Mouse (Mus musculus) mouse embryonic stem cell (cell line): ENCODE measurements around the gene Thoc6.

Source experiments
- in situ Hi-C, 2 experiments: fragments of 300-500 bp; cut with MboI; formaldehyde crosslinking; loops; 1 replicate in 1 of 2; 3 replicates in 1 of 2; pipeline ENCODE4 v1.14.3; 2019 to 2020; ENCODE audit warnings: low sequenced_read_pairs in 2 of 2, low pct_unique_long_range_greater_than_20kb in 1 of 2, mixed read lengths in 1 of 2; ENCODE audit not compliant: unreplicated experiment in 1 of 2

Thoc6 gene

DNA sequence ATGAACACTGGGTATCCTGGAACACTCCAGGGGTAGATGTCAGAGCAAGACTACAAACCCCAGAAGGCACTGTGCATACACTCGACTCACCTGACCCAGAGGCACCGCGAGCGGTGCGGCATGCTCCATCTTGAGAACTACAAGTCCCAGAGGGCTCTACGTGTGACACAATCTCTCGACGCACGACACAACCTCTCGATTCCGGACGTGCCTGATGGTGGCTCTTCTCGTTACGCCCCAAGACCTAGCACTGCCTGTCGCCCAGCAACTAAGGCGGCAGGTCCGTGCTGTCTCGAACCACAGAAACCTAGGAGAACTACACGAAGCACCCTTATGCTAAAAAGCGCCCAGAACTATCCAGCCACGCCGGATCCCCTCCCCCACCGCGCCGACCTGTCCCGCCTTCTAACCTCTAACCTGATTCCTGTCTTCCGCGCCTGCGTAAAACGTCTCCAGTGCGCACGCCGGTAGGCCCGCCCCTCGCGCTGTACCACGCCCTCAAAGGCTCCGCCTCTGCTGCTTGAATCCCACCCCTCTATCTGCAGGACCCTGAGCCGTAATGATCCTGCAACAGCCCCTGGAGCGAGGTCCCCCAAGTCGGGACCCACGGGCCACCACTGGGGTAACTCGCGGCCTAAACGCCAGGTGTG, at the start of gene Thoc6, which contains the start of gene Hcfc1r1:
Gene Thoc6, minus strand, starts transcription at position 459 of the 650 bp plus-strand sequence.
Gene Hcfc1r1, plus strand, starts transcription at position 173 of the 650 bp plus-strand sequence.
- in situ Hi-C loops: loop anchor here in 1 of 2 experiments (5.0 kb wide), 1 partner anchor 34 kb away; no protein-coding TSS in a partner anchor

DNA sequence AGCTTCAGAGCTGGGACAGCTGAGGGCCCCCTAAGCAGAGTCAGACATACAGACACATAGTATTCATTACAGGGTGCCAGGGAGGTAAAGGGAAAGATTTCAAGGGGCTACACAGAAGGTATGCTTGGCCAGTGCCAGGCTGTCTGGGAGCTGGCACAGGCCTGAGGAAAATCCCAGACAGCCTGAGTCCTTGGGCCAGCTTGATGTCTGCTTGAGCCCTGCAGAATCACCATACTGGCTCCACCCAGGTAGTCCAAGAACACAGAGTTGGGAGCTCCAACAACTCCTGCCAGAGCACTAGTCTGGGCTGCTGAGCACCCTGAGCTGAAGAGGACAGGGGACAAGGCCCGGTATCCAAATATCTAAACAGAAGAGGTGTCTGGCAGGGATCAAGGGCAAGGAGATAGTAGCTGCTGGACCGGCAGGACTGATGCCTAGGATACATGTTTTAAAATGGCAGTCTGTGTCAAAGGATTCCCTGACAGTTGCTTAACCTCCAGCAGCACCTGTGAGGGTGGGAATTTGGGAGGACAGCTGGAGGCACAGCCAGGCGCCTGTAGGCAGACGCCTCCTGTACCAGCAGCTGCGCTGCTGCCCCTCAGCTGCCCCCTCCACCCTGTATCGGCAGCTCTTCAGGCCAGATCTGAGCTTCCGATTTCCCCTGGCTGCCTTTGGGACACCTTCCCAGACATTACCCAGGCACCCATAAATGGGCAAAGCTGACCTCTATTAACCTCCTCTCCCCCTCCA, 48.9 kb upstream of the Thoc6 start, which contains the start of gene 1520401A03Rik:
Gene 1520401A03Rik, minus strand, starts transcription at position 408 of the 750 bp plus-strand sequence.
- in situ Hi-C loops: no loop called here

DNA sequence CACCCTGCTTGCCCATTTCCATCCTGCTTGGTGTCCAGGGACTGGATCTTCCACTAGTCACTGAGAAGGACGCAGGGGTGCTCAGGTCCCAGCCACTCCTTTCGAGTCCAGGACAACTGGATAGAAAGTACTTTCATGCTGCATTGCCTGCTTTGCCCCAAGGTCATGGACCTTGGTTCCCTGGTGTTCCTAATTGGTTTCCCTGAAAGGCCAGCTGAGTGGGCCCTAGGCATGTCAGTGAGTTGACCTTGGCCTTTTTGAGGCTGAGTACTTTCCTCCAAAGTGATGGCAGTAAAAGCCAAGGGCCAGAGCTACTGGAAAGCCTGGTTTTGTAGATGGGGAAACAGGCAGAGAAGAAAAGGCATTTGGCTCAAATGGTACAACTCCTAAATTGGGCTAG, 48.2 kb upstream of the Thoc6 start:
- in situ Hi-C loops: no loop called here

DNA sequence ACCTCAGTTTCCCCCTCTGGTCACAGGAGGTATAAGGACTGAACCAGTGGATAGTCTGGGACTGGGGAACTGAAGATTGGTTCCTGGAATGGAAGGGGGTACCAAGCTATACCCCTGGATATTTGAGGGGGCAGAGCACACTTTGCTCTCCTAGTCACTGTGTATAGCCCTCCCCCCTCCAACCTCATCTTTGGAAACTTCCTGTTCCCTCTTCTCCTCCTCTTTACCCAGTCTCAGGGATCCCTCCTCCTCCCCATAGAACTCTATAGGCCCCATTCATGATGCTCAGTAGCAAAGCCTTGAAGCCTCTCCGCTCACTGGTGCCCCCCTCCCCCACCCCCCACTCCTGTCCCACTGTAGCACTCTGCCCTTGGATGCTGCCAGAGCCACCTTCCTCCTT, 45.8 kb upstream of the Thoc6 start:
- in situ Hi-C loops: no loop called here

DNA sequence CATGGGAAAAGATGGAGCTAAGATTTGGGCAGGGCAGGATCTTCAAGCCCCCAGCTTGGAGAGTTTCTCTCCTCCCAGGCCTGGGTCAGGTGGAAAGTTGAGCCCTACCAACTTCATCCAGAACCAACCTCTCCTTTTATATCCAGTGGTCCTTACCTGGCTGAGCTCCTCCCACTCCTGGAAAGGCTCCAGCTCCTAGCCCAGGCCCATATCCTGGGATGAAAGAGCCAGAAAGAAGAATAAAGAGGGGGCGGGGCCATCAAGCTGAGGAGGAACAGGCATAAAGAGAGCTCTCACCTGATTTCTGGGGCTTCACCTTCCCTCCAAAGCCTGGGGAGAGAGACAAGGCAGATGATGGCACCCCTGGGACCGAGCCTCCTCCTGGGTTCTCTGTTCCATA, 43.3 kb upstream of the Thoc6 start:
- in situ Hi-C loops: no loop called here

DNA sequence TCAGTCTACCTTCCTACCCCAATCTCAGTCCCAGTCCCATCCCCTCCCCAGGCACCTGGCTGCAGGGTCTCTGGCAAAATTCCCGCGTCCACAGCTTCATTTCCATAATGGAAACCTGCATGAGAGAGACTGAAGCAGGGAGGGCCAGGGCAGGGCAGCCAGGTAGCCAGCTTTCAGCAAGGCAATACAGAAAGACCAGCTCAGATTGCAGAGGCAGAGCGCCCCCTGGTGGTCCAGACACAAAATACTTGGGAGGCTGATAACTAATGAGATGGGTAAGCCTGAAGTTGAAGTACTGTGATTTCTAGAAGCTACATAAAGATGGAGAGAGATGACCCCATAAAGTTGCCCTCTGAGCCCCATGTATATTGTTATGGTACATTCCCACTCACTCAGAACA, 32.5 kb upstream of the Thoc6 start:
- in situ Hi-C loops: loop anchor here (5.0 kb wide), 2 partner anchors 34 to 44 kb away; partner anchors contain the start of genes Bicdl2 (in 1 of the 2), Hcfc1r1 (in 1 of the 2) and Thoc6 (in 1 of the 2)

DNA sequence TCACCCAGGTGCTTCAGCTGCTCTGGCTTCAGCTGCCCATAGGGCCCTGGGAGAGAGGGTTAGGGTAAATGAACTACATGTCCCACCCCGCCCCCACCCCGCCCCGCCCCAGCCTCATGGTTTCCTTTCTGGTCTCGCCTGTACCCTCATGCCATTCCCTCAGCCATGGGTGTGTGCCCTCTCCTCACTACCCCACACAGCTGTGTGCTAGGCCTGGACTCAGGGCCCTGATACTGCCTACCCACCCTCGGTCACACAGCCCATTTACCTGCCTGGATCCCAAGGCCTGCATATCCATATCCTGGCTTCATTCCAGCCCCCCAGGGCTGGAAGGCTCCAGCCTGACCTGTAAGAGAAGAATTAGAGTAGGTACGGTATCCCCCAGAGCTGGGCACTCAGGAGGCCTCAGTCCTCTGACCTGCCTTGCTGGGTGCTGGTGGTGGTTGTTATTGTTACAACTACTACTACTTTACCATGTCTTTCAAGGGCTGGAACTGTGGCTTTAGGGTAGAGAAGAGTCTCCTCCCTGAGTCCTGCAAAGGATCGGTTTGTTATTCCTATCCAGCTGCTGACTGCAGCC, 31.9 kb upstream of the Thoc6 start:
- in situ Hi-C loops: loop anchor here (5.0 kb wide), 2 partner anchors 33 to 43 kb away; partner anchors contain the start of genes Bicdl2 (in 1 of the 2), Hcfc1r1 (in 1 of the 2) and Thoc6 (in 1 of the 2)

DNA sequence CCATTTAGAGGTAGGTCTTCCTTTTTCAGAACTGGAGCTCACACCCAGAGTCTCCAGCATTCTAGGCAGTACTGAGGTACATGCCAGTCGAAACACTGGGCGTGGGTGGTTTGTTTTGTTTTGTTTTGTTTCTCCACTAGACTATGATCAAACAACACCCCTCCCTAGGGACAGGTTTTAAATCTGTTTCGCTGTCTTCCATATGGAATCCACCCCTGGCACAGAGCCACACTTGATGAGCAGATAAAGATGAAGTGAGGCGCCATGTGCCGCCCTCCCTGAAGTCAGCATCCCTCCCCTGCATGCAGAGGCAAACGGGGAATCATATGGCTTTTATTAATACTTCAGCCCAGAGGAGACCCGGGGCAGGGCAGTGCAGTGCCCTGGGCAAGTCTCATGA, 31.1 kb upstream of the Thoc6 start:
- in situ Hi-C loops: loop anchor here (5.0 kb wide), 2 partner anchors 32 to 42 kb away; partner anchors contain the start of genes Bicdl2 (in 1 of the 2), Hcfc1r1 (in 1 of the 2) and Thoc6 (in 1 of the 2)

DNA sequence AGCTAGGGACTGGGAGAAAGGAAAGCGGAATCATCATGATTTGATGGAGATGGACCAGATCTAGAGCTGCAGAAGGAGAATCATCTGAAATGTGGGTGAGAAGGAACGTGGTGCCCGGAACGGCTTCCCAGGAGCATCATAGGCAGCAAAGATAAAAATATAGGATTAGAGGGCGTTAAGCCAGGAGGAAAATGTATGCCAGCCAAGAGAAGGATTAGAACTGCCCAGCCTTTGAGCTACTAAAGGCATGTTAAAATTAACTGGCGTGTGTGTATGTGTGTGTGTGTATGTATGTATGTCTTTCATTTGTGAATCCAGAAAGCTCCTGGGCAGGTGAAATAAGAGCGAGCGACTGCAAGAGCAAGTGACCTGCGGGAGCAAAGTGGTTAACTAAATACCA, 29.6 kb upstream of the Thoc6 start:
- in situ Hi-C loops: no loop called here

DNA sequence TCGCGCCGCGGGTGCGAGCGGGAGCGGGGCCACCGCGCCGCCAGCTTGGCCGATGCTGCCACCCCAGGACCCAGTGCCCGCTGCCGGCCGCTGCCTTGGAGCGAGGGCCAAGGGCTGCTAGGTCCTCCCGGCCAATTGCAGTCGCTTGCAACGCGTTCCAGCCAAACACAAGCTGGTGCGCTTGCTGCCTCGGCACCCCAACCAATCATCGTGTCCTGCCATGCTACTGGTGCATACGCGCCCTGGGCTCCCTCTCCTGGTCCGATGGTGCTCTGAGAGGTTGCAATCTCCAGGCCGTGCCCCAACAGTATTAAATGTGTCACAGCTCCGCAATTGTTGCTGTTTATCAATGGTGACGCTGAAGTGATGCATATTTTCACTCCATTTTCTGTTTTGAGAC, 26.4 kb upstream of the Thoc6 start:
- in situ Hi-C loops: no loop called here

DNA sequence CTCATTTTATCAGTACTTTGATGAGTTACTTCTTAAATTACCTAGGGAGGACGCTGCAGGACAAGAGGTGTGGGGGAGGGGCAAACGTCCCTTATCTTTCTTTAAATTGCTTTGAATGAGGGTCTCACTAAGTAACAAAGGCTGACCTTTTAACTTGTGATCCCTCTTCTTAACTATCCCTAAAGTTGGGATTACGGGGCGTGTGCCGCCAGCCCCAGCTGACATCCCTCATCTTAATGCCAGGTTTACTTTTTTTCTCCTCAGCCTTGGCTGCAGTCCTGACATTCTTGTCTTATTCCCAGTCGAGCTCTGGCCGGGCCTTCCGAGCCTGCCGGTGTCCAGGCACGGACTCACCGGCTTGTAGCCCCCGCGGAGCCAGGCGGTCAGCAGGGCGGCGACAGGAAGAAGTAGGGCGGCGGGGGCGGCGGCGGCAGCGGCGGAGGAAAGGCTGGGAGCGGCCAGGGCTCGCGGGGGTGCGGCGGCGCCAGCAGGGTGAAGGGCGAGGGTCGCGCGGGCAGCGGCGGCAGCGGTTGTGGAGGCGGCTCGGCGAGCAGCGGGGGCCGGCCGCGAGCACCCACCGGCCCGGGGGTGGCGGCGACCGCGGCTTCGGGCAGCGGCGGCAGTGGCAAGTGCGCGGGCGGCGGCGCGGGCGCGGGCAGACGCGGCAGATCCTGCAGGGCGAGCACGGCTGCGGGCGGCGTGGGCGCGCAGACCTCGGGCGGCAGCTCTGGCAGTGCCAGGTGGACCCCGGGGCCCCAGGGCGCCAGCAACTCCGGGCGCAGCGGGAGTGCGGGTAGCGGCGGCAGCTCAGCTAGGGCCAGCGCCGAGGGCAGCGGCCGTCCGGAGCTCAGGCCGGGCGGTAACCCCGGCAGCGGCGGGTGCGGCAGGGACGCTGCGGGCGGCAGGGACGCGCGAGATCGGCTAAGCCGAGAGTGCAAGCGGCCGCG, 25.7 kb upstream of the Thoc6 start:
- in situ Hi-C loops: no loop called here

DNA sequence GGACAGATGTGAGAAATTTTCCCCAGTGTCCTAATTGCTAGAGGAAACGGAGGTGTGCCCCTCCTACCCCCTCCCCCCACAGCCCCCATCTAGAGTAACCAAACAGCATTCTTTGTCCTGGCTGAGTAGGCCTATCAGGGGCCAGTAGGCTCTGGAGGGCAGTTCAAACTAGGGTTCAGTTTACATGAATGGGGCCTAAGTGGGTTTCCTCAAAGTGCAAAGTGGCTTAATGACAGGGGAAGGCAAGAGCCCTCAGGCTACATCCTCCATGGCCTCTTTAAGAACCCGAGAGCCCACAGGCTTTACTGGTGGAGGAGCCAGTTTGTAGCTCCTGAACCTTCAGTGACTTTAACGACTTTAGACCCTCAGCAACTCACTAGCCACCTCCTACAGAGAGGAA, 22.1 kb upstream of the Thoc6 start:
- in situ Hi-C loops: no loop called here

DNA sequence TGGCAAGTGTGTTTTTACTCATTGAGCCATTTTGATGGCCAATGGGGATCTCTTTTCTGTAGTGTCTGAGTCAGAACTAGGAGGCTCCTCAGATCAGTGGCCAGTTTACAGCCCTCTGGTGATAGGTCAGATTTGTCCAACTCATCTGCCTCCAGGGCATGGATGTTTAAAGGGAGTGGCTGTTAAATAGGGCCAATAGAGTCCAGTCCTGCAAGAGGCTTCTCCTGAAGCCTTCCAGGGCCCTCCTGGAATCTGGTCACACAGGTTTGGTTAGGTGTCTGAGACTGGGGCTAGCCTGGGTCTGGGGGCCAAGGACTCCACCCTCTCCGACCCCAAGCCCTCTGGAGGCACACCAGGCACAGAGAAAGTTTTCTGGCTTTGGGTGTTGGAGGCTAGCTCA, 20.8 kb upstream of the Thoc6 start:
- in situ Hi-C loops: no loop called here

DNA sequence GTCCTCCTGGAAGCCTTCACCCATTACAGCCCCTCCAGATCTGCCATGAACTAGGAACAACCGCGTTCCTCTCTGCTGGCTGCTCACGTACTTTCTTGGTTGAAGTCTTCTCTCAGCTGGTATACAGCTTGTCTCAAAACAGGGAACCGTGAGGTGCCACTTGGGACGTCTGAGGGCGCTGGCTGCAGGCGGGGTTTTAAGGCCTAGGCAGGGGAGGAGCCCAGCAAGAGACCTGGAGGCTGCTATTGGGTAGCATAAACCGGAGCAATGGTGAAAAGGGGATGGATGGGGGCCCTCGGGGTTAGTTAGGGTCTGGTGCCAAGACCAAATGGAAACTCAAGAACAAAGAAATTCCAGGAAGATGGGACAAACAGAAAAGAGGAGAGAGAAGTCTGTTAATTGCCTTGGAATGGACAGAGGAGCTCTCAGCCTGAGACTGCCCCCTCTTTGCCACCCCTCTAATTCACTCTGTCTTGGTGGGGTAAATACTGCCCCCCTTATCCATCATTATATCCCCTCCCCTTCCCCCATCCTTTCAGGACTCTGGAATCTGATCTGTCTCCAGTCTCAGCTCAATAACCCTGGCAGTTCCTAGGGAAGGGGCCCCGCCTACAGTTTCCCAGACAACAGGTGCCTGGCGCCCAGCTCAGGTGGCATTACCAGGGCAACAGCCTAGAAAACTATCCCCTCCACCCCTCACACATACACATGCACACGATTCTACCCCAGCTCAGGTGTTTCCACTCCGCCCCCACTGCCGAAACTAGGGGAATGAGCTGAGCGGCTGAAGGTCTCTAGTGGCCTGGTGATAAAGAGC, 10.4 kb upstream of the Thoc6 start, which contains the start of gene Cldn9:
Gene Cldn9, minus strand, starts transcription at position 171 of the 817 bp plus-strand sequence.
- in situ Hi-C loops: no loop called here

DNA sequence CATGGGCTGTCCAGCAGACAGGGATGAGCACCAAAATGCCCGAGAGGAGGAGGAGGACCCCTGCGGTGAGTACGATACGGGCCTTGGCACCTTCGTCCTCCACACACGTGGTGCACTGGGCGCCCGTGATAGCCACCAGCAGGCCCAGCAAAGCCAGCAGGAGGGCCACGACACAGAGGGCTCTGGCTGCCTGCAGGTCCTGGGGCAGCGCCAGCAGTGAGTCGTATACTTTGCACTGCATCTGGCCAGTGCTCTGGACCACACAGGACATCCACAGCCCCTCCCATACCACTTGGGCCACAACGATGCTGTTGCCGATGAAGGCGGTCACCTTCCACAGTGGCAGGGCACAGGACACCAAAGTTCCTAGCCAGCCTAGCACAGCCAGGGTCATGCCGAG, 9.5 kb upstream of the Thoc6 start:
- in situ Hi-C loops: no loop called here

DNA sequence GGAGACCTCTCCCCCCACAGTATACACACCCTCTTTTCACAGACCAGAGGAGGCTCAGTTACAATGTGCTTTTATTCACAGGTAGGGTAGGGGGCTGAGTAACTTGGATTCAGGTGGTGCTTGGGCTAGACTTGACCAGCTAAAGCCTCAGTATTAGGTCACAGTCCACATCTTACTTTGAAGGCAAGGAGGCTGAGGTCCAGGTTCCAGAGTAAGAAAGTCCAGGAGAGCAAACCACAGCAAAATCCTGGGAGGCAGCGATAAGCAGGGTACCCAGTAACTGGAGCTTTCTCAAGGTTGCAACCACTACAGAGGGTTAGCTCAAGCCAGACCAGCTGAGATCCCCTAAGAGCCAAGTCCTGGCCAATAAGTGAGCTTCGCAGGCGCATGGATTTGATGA, 8.8 kb upstream of the Thoc6 start:
- in situ Hi-C loops: no loop called here

DNA sequence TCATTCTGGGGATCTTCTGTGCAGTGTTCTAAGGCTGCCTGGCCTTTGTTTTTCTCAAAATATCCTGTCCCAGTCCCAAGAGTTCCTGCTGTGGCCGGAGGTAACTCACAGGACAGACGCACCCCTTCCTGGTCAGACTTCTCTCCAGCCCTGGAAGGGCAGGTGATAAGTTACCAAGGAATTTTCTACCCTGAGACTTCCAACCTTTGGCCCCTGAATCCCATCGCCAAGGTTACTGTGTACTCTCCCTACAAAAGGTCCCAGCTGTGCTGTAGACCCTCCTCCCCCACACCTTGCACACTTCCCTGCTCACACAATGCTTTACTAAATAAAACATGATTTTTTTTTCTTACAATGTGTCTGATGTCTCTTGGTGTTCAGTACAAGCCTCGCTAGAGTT, 8.4 kb upstream of the Thoc6 start:
- in situ Hi-C loops: no loop called here
